Mouse (Mus musculus) testis, adult 2 months (tissue): ENCODE measurements around the gene Fbxo24.

Source experiments
- CTCF ChIP-seq: fragments of 200-500 bp; IDR thresholded peaks from 2 replicates; pipeline ENCODE4 v1.5.1; 2012; ENCODE audit warnings: low read depth, mild to moderate bottlenecking, inconsistent platforms, low read length, moderate library complexity; ENCODE audit not compliant: control insufficient read depth, insufficient read depth, insufficient replicate concordance
- POLR2A ChIP-seq: fragments of 200-500 bp; IDR thresholded peaks from 2 replicates; pipeline ENCODE4 v1.6.1; 2012; ENCODE audit warnings: low read depth, mild to moderate bottlenecking, inconsistent platforms, low read length, moderate library complexity; ENCODE audit not compliant: control insufficient read depth

DNA sequence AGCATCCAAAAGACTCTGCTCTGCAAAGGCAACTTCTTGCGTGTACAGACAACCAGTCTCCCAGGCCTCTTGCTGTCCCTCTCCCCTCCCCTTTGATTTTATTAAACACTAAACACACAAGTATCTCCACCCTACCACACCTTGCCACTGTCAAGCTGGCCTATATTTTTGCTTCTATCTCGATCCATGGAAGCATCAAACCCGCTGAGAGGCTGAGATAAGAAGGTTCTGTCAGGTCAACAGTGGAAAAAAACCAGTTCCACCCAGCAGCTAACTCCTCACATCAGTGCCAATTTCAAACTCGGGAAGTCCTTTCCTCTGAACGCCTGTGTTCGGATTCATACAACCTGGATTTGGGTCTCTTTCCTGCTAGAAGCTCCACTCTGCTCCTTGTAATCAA, 44.2 kb upstream of the Fbxo24 start:
- TF ChIP-seq POLR2A, result no peak
- no peak for TF ChIP-seq CTCF
